Mouse (Mus musculus) neural tube, embryonic 11.5 days (tissue): ENCODE measurements around the gene Il2. TPM values are rescaled to one million over a fixed set of nuclear protein-coding genes. Genes with fewer than 3 reads are reported as not detected.

Experiments used
- ATAC-seq: fragments of 200-750 bp; cut with Nextera tagmentation; 2 replicates; pipeline ENCODE4 v1.8.0; 2017; ENCODE audit warnings: moderate number of reproducible peaks, mild to moderate bottlenecking, moderate TSS enrichment, moderate library complexity; ENCODE audit not compliant: insufficient read depth, low FRiP score, low TSS enrichment
- DNase-seq: peaks from one replicate; pipeline ENCODE4 v3.0.0-alpha.2; 2015; ENCODE audit warnings: low spot score
- H3K27ac ChIP-seq: fragments of 300-500 bp; sonication (generic); 2 replicates; pipeline ENCODE4 v1.5.1; 2014; ENCODE audit warnings: low read depth, mild to moderate bottlenecking, low read length
- H3K27me3 ChIP-seq: fragments of 300-500 bp; sonication (generic); 2 replicates; pipeline ENCODE4 v1.6.1; 2014; ENCODE audit warnings: mild to moderate bottlenecking, low read length, mixed read lengths; ENCODE audit not compliant: control insufficient read depth, insufficient read depth
- H3K36me3 ChIP-seq: fragments of 300-500 bp; sonication (generic); 2 replicates; pipeline ENCODE4 v1.6.1; 2014; ENCODE audit warnings: mild to moderate bottlenecking, low read length, moderate library complexity, mixed read lengths; ENCODE audit not compliant: control insufficient read depth, insufficient read depth
- H3K4me1 ChIP-seq: fragments of 300-500 bp; sonication (generic); 2 replicates; pipeline ENCODE4 v1.6.1; 2014; ENCODE audit warnings: low read length, mixed read lengths; ENCODE audit not compliant: control insufficient read depth, insufficient read depth
- H3K4me2 ChIP-seq: fragments of 300-500 bp; sonication (generic); 2 replicates; pipeline ENCODE4 v1.6.1; 2014; ENCODE audit warnings: low read depth, mild to moderate bottlenecking, moderate library complexity
- H3K4me3 ChIP-seq: fragments of 300-500 bp; sonication (generic); 2 replicates; pipeline ENCODE4 v1.5.1; 2014; ENCODE audit warnings: low read depth, low read length
- H3K9ac ChIP-seq: fragments of 300-500 bp; sonication (generic); 2 replicates; pipeline ENCODE4 v1.6.1; 2014; ENCODE audit warnings: mild to moderate bottlenecking, low read length
- H3K9me3 ChIP-seq: fragments of 300-500 bp; sonication (generic); 2 replicates; pipeline ENCODE4 v1.6.1; 2016; ENCODE audit warnings: low read length; ENCODE audit not compliant: control insufficient read depth
- WGBS: fragments of 180-500 bp; shearing (Covaris S2); extraction: QIAGEN DNeasy Blood & Tissue Kit; methylation state at CpG from one replicate; pipeline ENCODE4 v1.1.7; 2014; 5-methylcytosine and 5-hydroxymethylcytosine counted together
- polyA plus RNA-seq: library from polyadenylated mRNA; unstranded; fragments of >200 nt; fragmentation: Nextera tagmentation; extraction: Ambion mirVana; gene quantifications from 2 replicates; pipeline ENCODE4 v1.2.1, GENCODE M21; 2014

The Il2 gene
- polyA plus RNA-seq, 1 experiment from 2014 or later = 0.21 TPM

DNA sequence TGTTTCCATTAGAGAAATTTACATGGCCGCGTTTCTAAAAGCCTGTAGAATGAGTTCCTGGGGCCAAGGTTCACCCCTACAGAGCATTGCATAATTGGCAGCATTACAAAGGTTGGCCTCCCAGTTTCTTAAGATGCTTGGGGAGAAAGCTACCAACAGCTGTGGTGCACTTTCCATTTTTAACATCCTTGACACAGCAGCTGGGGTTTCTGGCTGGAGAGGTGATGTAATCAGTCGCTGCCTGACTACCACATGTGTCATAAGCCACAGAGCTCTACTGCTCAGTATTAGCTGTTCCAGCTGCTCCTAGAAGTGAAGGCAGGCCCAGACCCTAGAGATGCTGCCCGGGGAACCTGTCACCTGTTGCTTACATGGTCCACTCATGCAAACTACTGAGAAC is 2.5 kb upstream of the Il2 start:
- no peaks in the 10 kb centered on the region for H3K4me1 ChIP-seq
- no peaks in the 10 kb centered on the region for H3K27me3 ChIP-seq
- ATAC-seq (no peak), DNase-seq (peak; percentile 14)
- no peak overlapping the region for H3K4me3 ChIP-seq
- 56% methylated on average over 4 of the region's 4 CpGs for WGBS
- H3K36me3 ChIP-seq = no peaks in the 10 kb centered on the region
- no peak overlapping the region for H3K27ac ChIP-seq
- H3K4me2 ChIP-seq = no peak overlapping the region
- H3K9ac ChIP-seq = no peak overlapping the region
- H3K9me3 ChIP-seq = no peaks in the 10 kb centered on the region

DNA sequence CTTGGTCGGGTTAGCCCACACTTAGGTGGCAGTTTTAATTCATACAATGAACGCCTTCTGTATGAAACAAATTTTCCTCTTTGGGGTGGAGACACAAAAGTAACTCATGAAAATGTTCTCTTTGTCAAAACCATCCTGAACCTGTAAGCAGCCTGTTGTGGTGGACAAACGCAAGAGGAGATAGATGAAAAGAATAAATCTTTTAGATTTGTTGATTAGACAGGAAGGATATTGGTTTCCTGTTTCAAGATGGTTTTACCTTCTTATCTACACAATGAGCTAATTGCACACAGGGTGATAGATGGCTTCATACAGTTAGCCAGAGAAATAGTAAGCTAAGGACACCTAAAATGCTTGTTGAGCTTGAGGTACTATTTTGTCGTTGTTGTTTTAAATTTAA is 403 bp upstream of the Il2 start:
- Histone ChIP-seq H3K27me3 (no peaks in the 10 kb centered on the region), H3K27ac (no peak overlapping the region), H3K4me3 (no peak overlapping the region), H3K4me2 (no peak overlapping the region), H3K36me3 (no peaks in the 10 kb centered on the region), H3K9ac (no peak overlapping the region), H3K4me1 (no peaks in the 10 kb centered on the region), H3K9me3 (no peaks in the 10 kb centered on the region)
- ATAC-seq (no peak), DNase-seq (no peak)
- 89% methylated on average over 4 of the region's 4 CpGs for WGBS

DNA sequence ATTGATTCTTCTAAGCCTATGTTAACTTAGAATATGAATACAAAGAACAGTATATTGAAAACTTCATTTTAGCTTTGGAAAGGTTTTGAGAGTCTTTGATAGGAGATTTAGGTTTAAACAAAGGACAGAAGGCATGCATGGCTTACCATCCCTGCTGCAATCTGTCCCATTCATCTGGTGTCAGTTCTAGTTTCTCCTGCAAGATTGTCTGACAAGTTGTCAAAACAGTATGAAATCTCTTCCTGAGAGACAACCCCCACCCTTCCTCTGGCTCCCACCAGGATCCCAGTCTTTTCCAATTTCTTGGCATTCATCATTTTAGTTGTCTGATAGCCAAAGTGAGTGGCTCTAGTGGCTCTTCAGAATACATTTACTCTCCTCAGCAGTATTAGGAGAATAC is 35.0 kb downstream of the Il2 start:
- ATAC-seq = no peak
- DNase-seq = no peak
- H3K27me3 ChIP-seq = no peaks in the 10 kb centered on the region
- H3K4me1 ChIP-seq = no peaks in the 10 kb centered on the region
- H3K9me3 ChIP-seq = no peaks in the 10 kb centered on the region
- no peak overlapping the region for H3K4me3 ChIP-seq
- H3K36me3 ChIP-seq = no peaks in the 10 kb centered on the region
- H3K27ac ChIP-seq = no peak overlapping the region
- no peak overlapping the region for H3K4me2 ChIP-seq
- H3K9ac ChIP-seq = no peak overlapping the region

DNA sequence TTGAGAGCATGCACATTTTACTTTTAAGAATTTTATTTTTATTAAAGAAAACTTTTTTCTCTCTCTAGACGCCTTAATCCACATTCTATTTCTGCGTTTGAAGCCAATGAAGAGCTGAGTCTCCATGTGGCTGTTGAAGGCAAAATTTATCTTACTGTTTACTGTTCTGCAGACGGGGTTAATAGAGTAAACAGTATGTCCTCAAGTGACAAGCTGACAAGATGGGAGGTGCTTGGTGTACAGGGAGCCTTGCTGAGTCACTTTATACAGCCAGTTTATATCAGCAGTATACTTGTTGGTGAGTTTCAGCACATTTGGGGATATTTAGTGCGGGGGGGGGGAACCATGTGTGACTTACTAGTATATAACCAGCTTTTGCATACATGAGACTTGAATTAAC is 40.9 kb downstream of the Il2 start:
- WGBS = 86% methylated on average over 4 of the region's 4 CpGs
- no peak overlapping the region for H3K27ac ChIP-seq
- no peaks in the 10 kb centered on the region for H3K36me3 ChIP-seq
- DNase-seq = no peak
- no peak overlapping the region for H3K4me3 ChIP-seq
- no peak overlapping the region for H3K9ac ChIP-seq
- no peaks in the 10 kb centered on the region for H3K9me3 ChIP-seq
- H3K27me3 ChIP-seq = no peaks in the 10 kb centered on the region
- no peak for ATAC-seq
- no peaks in the 10 kb centered on the region for H3K4me1 ChIP-seq
- no peak overlapping the region for H3K4me2 ChIP-seq

DNA sequence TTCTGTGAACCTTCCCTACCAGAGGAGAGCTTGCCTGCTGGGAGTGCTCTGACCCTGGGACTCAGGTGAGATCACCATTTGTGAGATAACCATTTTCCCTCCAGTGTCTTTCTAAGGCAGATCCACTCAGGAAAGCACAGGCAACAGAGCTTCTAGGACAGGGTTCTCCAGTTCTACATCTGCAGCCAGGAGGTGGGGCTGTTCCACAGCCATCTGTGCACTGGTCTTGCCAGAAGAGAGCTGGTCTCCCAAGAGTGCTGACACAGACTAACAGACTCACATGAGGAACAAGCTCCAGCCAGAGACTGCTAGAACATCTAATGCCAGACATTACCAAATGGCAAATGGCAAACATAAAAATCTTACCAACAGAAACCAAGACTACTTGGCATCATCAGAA is 52.5 kb downstream of the Il2 start:
- H3K9me3 ChIP-seq = no peaks in the 10 kb centered on the region
- H3K4me1 ChIP-seq = no peaks in the 10 kb centered on the region
- no peak for ATAC-seq
- no peak overlapping the region for H3K4me2 ChIP-seq
- no peaks in the 10 kb centered on the region for H3K27me3 ChIP-seq
- no peak overlapping the region for H3K9ac ChIP-seq
- no peaks in the 10 kb centered on the region for H3K36me3 ChIP-seq
- no peak overlapping the region for H3K27ac ChIP-seq
- H3K4me3 ChIP-seq = no peak overlapping the region
- DNase-seq = no peak

Other genes with a start within 250 kb of the Il2 start
- 0.23 and 0.40 TPM in 2 replicates for gene Adad1, start 62.4 kb downstream of the Il2 start, polyA plus RNA-seq
- not detected in 2 replicates for gene Il21, start 106.7 kb upstream of the Il2 start, polyA plus RNA-seq
- 7.6 and 9.0 TPM in 2 replicates for gene Bbs12, start 186.6 kb upstream of the Il2 start, polyA plus RNA-seq
- 1.3 and 2.1 TPM in 2 replicates for gene Cetn4, start 186.7 kb upstream of the Il2 start, polyA plus RNA-seq
- 0.31 and 0.41 TPM in 2 replicates for gene Fgf2, start 222.4 kb upstream of the Il2 start, polyA plus RNA-seq